Mouse (Mus musculus): Measurements from ENCODE around the gene Rasgrf2. TPM values are rescaled to one million over a fixed set of nuclear protein-coding genes. Genes with fewer than 3 reads are reported as not detected.

The Rasgrf2 gene
- polyA plus RNA-seq, 1 experiment from 2014 or later, result 0.13 TPM

DNA sequence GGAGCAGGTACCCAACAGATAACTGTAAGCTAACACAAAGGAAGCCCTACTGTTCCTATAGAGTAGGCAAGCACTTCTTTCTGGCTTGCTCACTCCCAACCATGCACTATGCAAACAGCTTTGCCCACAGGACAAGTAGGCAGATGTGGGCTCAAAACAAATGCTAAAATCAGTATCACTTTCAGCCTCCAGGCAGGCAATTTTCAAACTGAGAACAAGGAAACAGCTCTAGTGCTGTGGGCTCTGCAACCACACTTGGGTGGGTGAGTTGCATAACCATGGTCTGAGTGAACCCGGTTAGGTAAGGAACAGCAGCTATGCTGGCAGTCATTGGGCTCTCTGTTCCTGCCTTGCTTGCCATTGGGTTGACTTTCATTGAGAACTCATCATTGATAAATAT is 157.3 kb downstream of the Rasgrf2 start:
- no peak overlapping the region for H3K27ac ChIP-seq
- DNase-seq (ENCODE audit: low spot score), result no peak
- WGBS, result 91% methylated on average over 1 of the region's 1 CpGs

DNA sequence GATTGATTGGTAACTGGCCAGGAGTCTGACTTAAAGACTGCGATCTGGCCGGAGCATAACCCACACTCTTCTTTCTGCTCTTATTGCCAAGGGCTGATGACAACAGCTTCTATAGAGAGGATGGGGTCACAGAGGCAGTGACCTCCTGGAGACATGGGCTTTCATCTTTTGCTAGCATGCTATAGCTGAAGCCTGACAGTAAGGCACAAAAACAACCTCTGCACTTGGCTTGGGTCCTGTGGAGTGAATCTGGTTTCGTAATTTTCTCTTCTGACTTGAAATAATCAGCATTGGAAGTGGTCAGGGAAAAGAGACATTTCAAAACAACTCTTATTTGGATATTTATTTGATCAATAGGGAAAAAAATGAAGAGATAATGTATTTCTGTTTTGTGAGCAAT is 160.2 kb downstream of the Rasgrf2 start:
- 93% methylated on average over 3 of the region's 3 CpGs for WGBS
- no peaks in the 10 kb centered on the region for H3K27me3 ChIP-seq (ENCODE audit: low read depth, poor library complexity, severe bottlenecking)
- H3K4me1 ChIP-seq, result no peaks in the 10 kb centered on the region
- DNase-seq (ENCODE audit: low spot score), result no peak
- H3K27ac ChIP-seq, result no peak overlapping the region
- no peak overlapping the region for H3K4me3 ChIP-seq
- H3K9me3 ChIP-seq (replicated peaks), result no peaks in the 10 kb centered on the region
- no peaks in the 10 kb centered on the region for H3K36me3 ChIP-seq

More for the DNA sequence above, 157.3 kb downstream of the Rasgrf2 start:
- H3K4me3 ChIP-seq, result no peak overlapping the region
- no peaks in the 10 kb centered on the region for H3K27me3 ChIP-seq (ENCODE audit: low read depth, poor library complexity, severe bottlenecking)
- no peaks in the 10 kb centered on the region for H3K36me3 ChIP-seq
- H3K9me3 ChIP-seq (replicated peaks), result no peaks in the 10 kb centered on the region
- no peaks in the 10 kb centered on the region for H3K4me1 ChIP-seq

DNA sequence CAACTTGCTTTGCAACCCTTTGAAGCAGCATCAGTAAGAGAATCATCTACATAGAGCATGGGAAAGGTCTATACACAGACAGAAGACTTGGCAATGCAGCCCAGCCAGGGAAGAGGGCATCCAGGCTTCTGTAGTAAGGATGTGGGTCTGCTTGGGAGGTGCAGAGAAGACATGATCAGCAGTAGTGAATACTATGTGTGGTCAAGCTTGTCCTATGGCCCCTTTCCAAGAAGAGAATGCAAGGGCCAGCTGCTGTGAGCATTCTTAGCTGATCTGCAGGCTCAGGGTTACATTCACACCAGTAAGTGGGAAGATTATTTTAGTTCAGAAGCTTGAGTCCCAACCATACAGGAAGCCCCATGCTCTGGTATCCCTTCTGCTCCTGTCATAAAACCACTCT is 175.0 kb downstream of the Rasgrf2 start:
- H3K27ac ChIP-seq, result no peak overlapping the region
- no peak for DNase-seq (ENCODE audit: low spot score)
- no peaks in the 10 kb centered on the region for H3K27me3 ChIP-seq (ENCODE audit: low read depth, poor library complexity, severe bottlenecking)
- H3K4me3 ChIP-seq, result no peak overlapping the region
- H3K4me1 ChIP-seq, result no peaks in the 10 kb centered on the region
- no peaks in the 10 kb centered on the region for H3K9me3 ChIP-seq (replicated peaks)
- no peaks in the 10 kb centered on the region for H3K36me3 ChIP-seq

DNA sequence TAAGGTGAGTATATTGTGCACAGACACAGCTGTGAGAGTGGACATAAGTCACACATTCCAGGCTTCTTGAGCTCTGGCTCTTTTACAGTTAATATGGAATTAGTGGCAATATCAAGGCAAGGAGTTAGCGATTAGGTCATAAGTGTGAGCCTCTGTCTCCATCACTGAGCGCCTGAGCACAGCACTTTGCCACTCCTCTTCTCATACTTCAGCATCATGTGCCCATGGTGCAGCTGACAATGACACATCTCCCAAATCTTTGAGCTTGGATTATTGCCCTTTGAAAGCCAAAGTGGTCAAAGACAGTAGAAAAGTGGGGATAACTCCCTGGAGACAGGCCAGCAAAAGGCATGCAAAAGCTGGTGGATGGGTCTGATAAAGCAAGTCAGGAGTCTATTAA is 175.8 kb downstream of the Rasgrf2 start:
- 89% methylated on average over 2 of the region's 2 CpGs for WGBS
- Histone ChIP-seq H3K36me3 (no peaks in the 10 kb centered on the region), H3K4me1 (no peaks in the 10 kb centered on the region), H3K9me3 (replicated peaks) (no peaks in the 10 kb centered on the region), H3K4me3 (no peak overlapping the region), H3K27ac (no peak overlapping the region), H3K27me3 (ENCODE audit: low read depth, poor library complexity, severe bottlenecking) (no peaks in the 10 kb centered on the region)
- DNase-seq (ENCODE audit: low spot score), result no peak

DNA sequence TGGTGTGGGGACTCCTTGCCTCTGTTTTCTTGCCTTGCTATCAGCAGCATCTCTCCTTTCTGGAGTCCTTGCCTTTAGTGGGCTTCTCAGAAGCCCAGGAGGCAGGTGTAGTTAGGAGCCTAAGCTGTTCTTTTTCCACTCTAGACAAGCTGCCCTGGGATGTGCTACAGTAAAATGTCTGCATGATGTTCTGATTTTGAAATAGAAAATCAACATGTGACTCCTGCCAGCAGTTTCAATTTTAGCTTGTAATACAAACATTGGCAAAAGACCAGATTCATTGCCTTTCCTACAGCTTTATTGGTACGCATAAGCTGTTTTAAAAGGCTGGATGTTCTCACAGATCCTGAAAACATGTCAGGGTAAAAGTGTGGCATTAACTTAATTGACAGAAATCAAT is 176.3 kb downstream of the Rasgrf2 start:
- WGBS, result 94% methylated on average over 1 of the region's 1 CpGs
- Histone ChIP-seq H3K4me3 (no peak overlapping the region), H3K4me1 (no peaks in the 10 kb centered on the region), H3K36me3 (no peaks in the 10 kb centered on the region), H3K27ac (no peak overlapping the region), H3K9me3 (replicated peaks) (no peaks in the 10 kb centered on the region), H3K27me3 (ENCODE audit: low read depth, poor library complexity, severe bottlenecking) (no peaks in the 10 kb centered on the region)
- no peak for DNase-seq (ENCODE audit: low spot score)

DNA sequence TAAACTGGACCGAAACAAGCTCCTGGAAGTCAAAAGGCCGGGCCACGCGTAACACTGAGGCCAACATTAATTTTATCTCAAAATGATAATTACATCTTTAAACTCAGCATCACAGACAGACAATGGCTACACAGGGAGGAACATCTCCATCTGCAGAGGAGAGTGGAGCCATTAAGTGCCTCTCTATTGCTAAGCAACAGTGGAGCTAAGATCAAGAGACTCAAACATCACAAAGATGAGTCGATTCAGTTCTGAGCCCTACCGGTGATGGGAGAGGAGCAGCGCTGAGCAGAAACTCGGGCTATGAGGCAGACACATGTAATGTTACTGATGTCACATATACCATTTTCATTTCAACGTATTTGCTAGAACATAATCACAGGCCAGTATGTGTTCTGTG is 191.3 kb downstream of the Rasgrf2 start:
- no peaks in the 10 kb centered on the region for H3K36me3 ChIP-seq
- no peaks in the 10 kb centered on the region for H3K27me3 ChIP-seq (ENCODE audit: low read depth, poor library complexity, severe bottlenecking)
- 93% methylated on average over 9 of the region's 9 CpGs for WGBS
- DNase-seq (ENCODE audit: low spot score), result no peak
- no peak overlapping the region for H3K27ac ChIP-seq
- H3K9me3 ChIP-seq (replicated peaks), result no peaks in the 10 kb centered on the region
- no peak overlapping the region for H3K4me3 ChIP-seq
- peaks cover 10% of the 10 kb centered on the region; the same call in 1 of the 2 replicates for H3K4me1 ChIP-seq

DNA sequence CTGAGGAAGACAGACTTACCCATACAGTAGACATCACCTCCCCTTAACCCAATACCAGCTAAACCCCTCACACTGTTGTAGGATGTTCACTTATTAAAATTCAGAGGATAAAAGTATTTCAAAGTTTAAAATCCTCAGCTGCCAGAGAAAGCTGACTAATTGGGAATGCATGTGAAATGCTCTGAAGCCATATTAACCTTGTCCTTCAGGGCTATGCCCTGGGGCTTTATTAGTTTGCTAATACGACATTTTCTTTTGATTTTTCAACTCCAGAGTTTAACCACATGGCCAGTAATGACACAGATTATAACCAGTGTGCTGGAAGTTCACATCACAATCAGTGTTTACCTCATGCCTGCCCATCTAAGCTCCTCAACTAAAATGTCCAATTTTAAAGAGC is 192.6 kb downstream of the Rasgrf2 start:
- WGBS, result 42% methylated on average over 1 of the region's 1 CpGs
- Histone ChIP-seq H3K27me3 (ENCODE audit: low read depth, poor library complexity, severe bottlenecking) (no peaks in the 10 kb centered on the region), H3K4me3 (no peak overlapping the region), H3K4me1 (peaks cover 10% of the 10 kb centered on the region; the same call in 1 of the 2 replicates), H3K36me3 (no peaks in the 10 kb centered on the region), H3K9me3 (replicated peaks) (no peaks in the 10 kb centered on the region), H3K27ac (no peak overlapping the region)
- no peak for DNase-seq (ENCODE audit: low spot score)

DNA sequence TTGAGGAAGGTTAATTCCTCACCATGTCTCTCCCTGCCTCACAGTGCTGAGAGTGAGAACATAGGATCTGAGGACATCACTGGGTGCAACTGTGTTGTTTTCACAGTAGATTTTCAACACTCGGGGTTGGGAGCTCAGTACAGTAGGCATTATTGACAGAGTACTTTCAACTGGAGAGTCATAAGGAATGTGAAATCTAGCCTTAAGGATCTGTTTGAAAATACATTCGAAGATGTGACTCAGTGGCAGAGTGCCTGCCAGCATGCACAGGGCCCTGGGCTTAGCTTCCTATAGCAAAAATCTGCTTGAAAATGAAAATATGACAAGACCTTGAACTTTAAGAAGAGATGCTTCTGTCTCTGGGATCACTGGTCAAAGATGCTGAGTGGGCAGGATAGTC is 194.2 kb downstream of the Rasgrf2 start:
- Histone ChIP-seq H3K9me3 (replicated peaks) (no peaks in the 10 kb centered on the region), H3K4me1 (peaks cover 10% of the 10 kb centered on the region; the same call in 1 of the 2 replicates)
- WGBS, result 91% methylated on average over 2 of the region's 2 CpGs

DNA sequence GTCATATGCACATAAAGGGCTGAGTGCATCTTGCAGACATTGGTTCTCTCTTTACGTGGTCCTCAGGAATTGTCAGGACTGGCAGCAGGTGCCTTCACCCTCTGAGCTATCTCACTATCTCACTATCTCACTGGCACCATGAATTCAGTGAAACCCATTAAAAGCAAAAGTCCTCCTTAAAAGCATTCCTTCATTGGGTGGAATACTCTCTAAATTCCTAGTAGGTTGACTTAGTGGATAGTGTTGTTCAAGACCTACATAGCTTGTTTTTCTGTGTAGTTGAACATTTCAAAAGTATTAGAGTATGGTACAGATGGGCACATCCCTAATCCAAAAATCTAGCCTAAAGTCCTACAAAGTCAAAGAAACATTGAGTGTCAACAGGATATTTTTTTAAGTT is 199.3 kb downstream of the Rasgrf2 start:
- H3K36me3 ChIP-seq, result no peaks in the 10 kb centered on the region
- no peaks in the 10 kb centered on the region for H3K9me3 ChIP-seq (replicated peaks)
- no peak for DNase-seq (ENCODE audit: low spot score)
- H3K27ac ChIP-seq, result no peak overlapping the region
- no peaks in the 10 kb centered on the region for H3K4me1 ChIP-seq
- 97% methylated on average over 1 of the region's 1 CpGs for WGBS
- no peaks in the 10 kb centered on the region for H3K27me3 ChIP-seq (ENCODE audit: low read depth, poor library complexity, severe bottlenecking)
- H3K4me3 ChIP-seq, result no peak overlapping the region

More for the DNA sequence above, 194.2 kb downstream of the Rasgrf2 start:
- Histone ChIP-seq H3K27me3 (ENCODE audit: low read depth, poor library complexity, severe bottlenecking) (no peaks in the 10 kb centered on the region), H3K27ac (no peak overlapping the region), H3K4me3 (no peak overlapping the region), H3K36me3 (no peaks in the 10 kb centered on the region)
- no peak for DNase-seq (ENCODE audit: low spot score)

DNA sequence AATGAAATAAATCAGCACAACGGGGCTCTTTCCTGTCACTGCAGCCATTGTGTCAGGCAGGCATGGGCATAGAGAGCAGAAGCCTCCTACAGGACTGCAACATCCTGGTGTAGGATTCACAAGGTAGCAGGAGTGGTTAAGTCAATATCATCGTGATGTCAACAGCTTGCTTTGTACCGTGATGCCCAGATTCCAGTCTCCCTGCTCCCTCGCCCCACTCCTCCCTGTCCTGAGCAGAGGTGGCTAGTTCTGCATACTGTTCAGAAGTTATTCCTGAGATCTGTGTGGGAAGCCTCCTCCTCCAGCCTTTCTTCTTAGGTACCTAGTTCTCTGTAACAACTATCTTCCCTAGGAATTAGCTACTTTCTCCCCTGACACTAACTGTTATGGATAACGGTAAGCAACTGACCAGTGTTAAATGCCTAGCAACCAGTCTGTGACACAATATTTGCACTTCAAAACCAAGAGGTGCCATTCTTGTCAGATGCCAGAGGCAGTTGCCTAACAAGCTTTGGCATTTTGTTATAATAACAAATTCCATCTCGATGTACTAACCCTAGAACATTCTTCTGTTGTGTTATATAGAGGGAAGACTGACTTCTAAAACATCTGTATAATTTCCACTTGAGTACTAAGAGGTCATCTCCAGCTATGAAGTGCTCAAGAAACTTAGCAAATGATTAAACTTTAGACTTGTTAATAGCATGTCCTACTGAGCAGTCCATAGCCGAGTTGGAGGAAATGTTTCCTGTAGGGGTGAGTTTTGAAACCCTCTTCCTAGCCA is 201.3 kb downstream of the Rasgrf2 start:
- no peaks in the 10 kb centered on the region for H3K9me3 ChIP-seq (replicated peaks)

DNA sequence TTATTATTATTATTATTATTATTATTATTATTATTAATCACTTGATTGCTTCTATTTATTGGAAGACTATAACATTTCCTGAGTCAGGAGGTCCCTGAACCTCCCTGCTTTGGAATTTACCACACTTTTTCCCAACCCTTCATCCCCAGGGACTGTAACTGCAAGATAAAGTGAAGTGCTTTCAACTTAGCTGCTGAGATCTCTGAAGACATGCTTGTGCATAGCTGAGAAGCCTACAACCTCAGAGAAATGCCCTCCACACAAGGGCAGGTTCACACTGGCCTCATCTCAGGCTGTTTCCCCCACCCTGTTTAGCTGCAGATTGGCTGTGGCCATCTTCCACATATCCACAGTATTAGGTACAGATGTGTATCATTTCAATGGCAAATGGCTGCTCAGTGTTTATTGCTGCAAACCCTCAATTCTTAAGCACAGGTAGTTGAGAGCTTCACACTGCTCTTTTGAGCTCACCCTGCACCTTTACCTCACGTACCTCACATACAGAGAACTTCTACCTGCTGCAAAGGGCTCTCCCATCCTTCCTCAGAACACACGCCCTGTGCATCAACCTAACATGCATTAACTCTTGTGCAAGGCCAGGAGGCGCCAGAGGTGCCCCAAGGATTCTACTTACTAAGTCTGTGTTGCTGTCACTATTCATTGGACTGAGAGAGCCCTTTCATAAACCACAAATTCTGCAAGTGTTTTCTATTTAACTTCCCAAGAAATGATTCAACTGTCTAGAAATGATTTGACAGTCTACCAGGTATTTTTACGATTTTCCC is 202.7 kb downstream of the Rasgrf2 start:
- Histone ChIP-seq H3K9me3 (replicated peaks) (no peaks in the 10 kb centered on the region), H3K4me1 (no peaks in the 10 kb centered on the region), H3K36me3 (no peaks in the 10 kb centered on the region), H3K27ac (no peak overlapping the region), H3K4me3 (no peak overlapping the region), H3K27me3 (ENCODE audit: low read depth, poor library complexity, severe bottlenecking) (no peaks in the 10 kb centered on the region)
- DNase-seq (ENCODE audit: low spot score), result no peak
- WGBS, result 76% methylated on average over 4 of the region's 4 CpGs

More for the DNA sequence above, 201.3 kb downstream of the Rasgrf2 start:
- no peak for DNase-seq (ENCODE audit: low spot score)
- Histone ChIP-seq H3K27me3 (ENCODE audit: low read depth, poor library complexity, severe bottlenecking) (no peaks in the 10 kb centered on the region), H3K4me1 (no peaks in the 10 kb centered on the region), H3K4me3 (no peak overlapping the region), H3K36me3 (no peaks in the 10 kb centered on the region), H3K27ac (no peak overlapping the region)
- WGBS, result 82% methylated on average over 7 of the region's 7 CpGs

DNA sequence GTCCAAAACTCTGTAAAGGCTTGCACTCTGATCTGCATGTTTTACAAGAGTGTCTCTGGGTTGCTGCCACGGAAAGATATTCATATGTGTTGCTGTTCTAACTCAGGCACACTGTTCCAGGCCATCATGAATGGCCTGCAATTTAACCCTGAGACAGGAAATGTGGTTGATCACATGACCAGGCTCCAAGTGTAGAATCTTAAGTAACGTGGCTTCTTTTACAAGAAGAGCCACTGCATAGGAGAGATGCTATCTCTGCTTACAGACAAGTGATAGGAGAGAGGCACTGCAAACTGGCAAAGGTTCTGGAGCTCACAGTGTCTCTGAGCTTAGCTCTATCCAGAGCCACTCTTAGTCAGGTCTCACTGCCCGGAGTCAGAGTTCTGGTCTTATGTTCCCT is 210.4 kb downstream of the Rasgrf2 start:
- H3K9me3 ChIP-seq (replicated peaks), result no peaks in the 10 kb centered on the region
- 74% methylated on average over 3 of the region's 3 CpGs for WGBS
- H3K4me1 ChIP-seq, result peaks cover 4% of the 10 kb centered on the region
- H3K36me3 ChIP-seq, result no peaks in the 10 kb centered on the region
- no peak overlapping the region for H3K4me3 ChIP-seq
- no peak for DNase-seq (ENCODE audit: low spot score)
- H3K27ac ChIP-seq, result no peak overlapping the region
- no peaks in the 10 kb centered on the region for H3K27me3 ChIP-seq (ENCODE audit: low read depth, poor library complexity, severe bottlenecking)

DNA sequence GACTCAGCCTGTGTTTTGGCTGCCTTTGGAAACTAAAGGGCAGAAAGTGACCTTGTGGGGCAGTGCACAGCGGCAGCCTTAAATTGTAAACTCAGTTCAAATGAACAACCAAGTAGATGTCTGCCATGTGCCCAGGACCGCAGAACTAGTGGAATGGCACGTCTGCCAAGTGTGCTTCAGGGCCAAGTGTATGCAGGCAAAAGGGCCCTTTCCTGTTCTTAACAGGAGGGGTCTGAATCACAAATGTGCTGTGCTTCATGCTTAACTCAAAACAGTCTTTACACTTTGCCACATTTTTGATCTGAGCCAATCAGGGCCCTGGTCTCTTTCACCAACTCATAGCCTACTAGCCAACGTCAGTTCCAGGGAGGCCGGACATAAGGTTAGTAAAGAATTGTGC is 212.7 kb downstream of the Rasgrf2 start:
- no peak for DNase-seq (ENCODE audit: low spot score)
- H3K27ac ChIP-seq, result no peak overlapping the region
- WGBS, result 86% methylated on average over 5 of the region's 5 CpGs

More for the DNA sequence above, 212.7 kb downstream of the Rasgrf2 start:
- Histone ChIP-seq H3K4me1 (peaks cover 13% of the 10 kb centered on the region), H3K36me3 (no peaks in the 10 kb centered on the region), H3K9me3 (replicated peaks) (no peaks in the 10 kb centered on the region), H3K4me3 (no peak overlapping the region), H3K27me3 (ENCODE audit: low read depth, poor library complexity, severe bottlenecking) (no peaks in the 10 kb centered on the region)
